Mouse (Mus musculus): ENCODE measurements around the gene Traf1. TPM values are rescaled to one million over a fixed set of nuclear protein-coding genes. Genes with fewer than 3 reads are reported as not detected.

Gene Traf1
- polyA plus RNA-seq, 1 experiment: 2.4 TPM

DNA sequence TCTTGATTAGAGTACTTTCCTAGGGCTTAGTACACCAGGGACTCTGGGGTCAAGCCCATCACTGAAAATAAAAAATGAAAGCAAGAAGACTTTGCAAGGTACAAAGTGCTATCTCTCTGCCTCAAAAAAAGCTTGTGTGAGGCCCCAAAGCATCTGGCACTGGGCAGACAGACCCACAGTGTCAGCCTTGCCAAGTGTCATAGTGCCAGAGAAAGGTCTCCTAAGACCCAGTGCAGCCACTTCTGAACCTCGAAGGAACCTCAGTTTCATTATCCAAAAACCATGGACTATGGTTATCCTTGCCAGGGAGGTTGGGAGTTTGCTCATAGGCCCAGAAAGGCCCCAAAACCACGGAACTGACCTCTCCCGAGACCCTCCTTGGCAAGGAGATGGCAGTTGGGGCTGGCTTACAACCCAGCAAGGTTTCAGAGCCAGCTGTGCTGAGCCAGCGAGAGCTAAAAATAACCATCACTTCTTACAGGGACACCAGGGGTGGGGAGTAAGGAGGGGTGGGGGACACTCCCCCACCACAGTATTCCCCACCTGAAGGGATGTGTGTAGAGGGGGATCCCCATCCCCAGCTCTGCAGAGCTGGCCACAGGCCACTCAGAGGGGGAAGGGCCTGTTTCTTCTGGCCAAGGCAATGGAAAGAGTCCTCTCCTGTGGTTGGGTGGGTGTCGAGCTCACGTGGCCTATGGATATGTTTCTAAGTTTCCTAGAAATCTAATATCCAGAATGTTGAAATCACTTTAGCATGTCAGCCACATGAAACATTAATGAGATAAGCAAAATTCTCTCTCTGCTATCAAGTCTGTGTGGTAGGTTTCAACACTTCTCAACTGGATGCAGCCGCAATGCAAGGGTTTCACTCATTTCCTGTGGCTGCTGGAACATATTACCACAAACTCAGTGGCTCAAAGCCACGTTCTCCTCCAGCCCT is 23.0 kb downstream of the Traf1 start:
- DNase-seq (ENCODE audit: low read depth): no peak
- TF ChIP-seq POLR2A (IDR thresholded peaks at IDR 0.05; ENCODE audit: borderline replicate concordance, extremely low read depth, insufficient read depth, insufficient read length, poor library complexity, severe bottlenecking) (no peak), CTCF (IDR thresholded peaks at IDR 0.05; ENCODE audit: borderline replicate concordance, extremely low read depth, insufficient read depth, insufficient read length) (no peak)

DNA sequence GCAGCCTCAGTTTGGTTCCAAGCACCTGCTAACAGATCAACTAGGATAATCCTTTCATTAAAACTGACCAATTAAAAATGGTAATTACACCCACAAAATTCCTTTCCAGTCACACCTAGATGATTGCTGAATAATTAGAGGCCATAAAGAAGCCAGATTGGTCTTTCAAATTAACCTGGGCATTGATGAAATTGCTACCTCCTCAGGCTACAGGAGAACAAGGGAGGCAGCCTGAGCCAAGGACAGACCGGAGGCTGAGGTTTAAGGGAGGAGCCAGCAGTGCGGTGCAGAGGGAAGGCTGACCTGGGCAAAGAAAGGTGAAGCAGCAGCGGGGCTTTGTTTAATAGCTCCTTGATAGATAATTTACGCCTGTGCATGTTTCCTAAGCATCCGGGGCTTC is 24.1 kb downstream of the Traf1 start:
- no peak for DNase-seq (ENCODE audit: low read depth)
- TF ChIP-seq POLR2A (IDR thresholded peaks at IDR 0.05; ENCODE audit: borderline replicate concordance, extremely low read depth, insufficient read depth, insufficient read length, poor library complexity, severe bottlenecking): no peak
- TF ChIP-seq CTCF (IDR thresholded peaks at IDR 0.05; ENCODE audit: borderline replicate concordance, extremely low read depth, insufficient read depth, insufficient read length): no peak

DNA sequence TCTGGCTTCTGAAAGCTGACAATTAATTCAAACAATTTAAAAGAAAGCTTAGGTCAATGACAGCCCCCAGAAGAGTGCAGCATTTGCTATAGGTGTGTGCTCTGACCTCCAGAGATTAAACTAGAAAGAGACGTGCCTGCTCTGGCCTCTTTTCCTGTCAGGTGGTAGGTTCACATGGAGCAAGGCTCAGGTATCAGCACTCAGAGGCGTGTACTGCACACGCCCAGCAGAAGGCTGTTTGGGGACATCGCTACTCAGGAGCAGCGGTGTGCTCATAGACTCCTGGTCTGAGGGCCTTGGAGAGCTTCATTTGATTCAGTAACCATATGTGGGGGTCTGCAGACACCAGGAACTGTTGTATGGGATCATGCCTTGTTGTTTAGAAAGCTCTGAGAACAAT is 34.3 kb downstream of the Traf1 start:
- no peak for DNase-seq (ENCODE audit: low read depth)
- TF ChIP-seq POLR2A (IDR thresholded peaks at IDR 0.05; ENCODE audit: borderline replicate concordance, extremely low read depth, insufficient read depth, insufficient read length, poor library complexity, severe bottlenecking) (no peak), CTCF (IDR thresholded peaks at IDR 0.05; ENCODE audit: borderline replicate concordance, extremely low read depth, insufficient read depth, insufficient read length) (no peak)

DNA sequence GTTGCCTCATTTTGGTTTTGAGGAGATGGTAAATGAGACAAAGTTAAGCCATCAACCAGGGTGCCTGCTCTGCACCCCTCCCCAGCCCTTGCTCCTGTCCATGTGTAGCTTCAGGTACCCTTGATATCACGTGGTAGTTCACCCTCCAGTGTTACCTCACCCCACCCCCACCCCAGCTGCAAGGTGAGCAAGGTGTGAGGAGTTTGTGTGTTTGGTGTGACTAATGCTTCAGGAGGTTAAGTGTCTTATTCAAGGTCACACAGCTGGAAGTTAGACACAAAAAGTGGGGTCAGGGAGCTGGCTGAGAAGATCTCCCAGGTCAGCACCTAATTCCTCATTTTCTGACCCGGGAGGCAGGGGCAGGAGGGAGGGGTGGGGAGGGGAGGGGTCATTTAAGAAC is 38.8 kb downstream of the Traf1 start:
- no peak for DNase-seq (ENCODE audit: low read depth)
- TF ChIP-seq POLR2A (IDR thresholded peaks at IDR 0.05; ENCODE audit: borderline replicate concordance, extremely low read depth, insufficient read depth, insufficient read length, poor library complexity, severe bottlenecking): no peak
- TF ChIP-seq CTCF (IDR thresholded peaks at IDR 0.05; ENCODE audit: borderline replicate concordance, extremely low read depth, insufficient read depth, insufficient read length): no peak

DNA sequence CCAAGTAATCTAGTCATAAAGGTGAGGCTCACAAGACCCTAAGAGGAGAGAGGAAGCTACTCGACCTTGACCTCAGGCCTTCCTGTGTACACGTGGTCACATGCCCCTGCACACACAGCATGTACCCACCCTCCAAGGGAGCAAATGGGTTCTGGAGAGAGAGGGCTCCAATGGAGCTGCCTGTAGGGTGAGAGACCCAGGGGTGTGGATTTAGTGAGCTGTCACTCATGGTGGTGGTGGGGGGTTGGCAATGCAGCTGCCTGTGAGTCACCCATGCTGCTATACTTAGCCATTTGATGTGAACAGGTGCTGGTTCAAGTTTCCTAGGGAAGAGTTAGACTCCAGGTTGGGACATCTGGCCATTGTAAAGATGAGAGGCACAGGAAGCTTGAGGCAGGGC is 41.4 kb downstream of the Traf1 start:
- DNase-seq (ENCODE audit: low read depth): no peak
- TF ChIP-seq POLR2A (IDR thresholded peaks at IDR 0.05; ENCODE audit: borderline replicate concordance, extremely low read depth, insufficient read depth, insufficient read length, poor library complexity, severe bottlenecking) (no peak), CTCF (IDR thresholded peaks at IDR 0.05; ENCODE audit: borderline replicate concordance, extremely low read depth, insufficient read depth, insufficient read length) (no peak)

DNA sequence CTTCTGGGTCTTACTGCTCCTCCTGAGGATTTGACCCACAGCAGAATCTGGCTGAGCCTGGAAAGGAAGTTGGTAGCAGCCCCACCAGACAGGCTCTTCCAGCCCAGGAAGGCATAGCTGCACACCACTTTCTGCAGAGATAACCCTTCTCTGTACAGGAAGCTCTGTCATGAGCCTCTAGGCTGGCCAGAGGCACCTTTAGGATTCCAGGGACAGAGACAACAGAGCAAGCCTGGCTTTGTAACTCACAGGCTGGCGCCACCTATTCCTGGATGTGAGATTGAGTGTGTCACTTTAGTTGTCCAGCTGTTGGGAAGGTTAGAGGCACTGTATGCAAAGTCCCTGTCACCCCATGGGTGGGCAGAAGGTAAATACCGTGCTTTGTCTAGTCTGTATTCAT is 46.5 kb downstream of the Traf1 start:
- TF ChIP-seq CTCF (IDR thresholded peaks at IDR 0.05; ENCODE audit: borderline replicate concordance, extremely low read depth, insufficient read depth, insufficient read length) (no peak), POLR2A (IDR thresholded peaks at IDR 0.05; ENCODE audit: borderline replicate concordance, extremely low read depth, insufficient read depth, insufficient read length, poor library complexity, severe bottlenecking) (no peak)
- DNase-seq (ENCODE audit: low read depth): no peak

DNA sequence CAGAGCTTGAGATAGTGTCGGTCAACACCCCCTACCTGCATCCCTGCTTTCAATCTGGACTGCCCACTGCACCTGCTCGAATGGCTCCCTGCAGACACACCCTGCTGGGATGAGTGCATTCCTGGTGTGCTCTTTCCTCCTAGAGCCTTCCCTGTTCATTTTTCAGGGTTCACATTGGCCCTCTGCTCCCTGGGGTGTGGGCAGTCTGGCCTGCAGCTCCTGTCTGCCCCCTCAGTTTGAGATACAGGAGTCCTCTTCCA is 46.8 kb downstream of the Traf1 start:
- TF ChIP-seq POLR2A (IDR thresholded peaks at IDR 0.05; ENCODE audit: borderline replicate concordance, extremely low read depth, insufficient read depth, insufficient read length, poor library complexity, severe bottlenecking) (no peak), CTCF (IDR thresholded peaks at IDR 0.05; ENCODE audit: borderline replicate concordance, extremely low read depth, insufficient read depth, insufficient read length) (no peak)
- no peak for DNase-seq (ENCODE audit: low read depth)

DNA sequence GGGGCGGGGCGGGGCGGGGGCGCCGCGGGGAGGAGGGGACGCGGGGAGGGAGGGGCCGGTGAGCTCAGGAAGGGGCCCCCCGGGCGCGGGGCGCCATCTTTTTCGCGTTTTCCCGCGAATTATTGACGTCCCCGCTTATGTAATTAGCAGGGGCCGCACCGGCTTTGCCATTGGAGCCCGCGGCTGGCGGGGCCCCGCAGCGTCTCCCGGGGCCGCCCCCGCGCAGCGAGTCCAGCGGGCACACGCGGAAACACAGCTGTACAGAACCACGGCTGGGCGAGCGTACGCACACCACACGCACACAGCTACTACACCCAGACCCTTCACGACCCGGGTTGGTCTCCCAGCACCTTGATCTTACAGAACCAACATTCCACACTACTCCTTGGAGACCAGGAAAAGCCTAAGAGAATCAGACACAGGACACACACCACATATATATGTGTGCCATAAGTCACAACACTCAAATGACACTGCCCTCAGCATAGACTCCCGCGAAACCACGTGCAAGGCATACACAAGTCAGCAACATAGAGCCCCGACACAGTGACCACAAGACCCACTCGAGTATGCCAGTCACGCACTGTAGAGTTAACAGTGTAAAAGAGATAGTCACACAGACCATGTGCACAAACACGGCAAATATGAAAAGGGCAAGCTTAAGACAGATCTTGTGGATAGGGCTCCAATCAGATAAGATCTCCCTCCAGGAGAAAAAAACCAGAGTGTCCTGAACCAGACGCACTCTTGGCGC is 47.3 kb downstream of the Traf1 start:
- peak; percentile 47 for DNase-seq (ENCODE audit: low read depth)
- no peak for TF ChIP-seq POLR2A (IDR thresholded peaks at IDR 0.05; ENCODE audit: borderline replicate concordance, extremely low read depth, insufficient read depth, insufficient read length, poor library complexity, severe bottlenecking)
- TF ChIP-seq CTCF (IDR thresholded peaks at IDR 0.05; ENCODE audit: borderline replicate concordance, extremely low read depth, insufficient read depth, insufficient read length): no peak

DNA sequence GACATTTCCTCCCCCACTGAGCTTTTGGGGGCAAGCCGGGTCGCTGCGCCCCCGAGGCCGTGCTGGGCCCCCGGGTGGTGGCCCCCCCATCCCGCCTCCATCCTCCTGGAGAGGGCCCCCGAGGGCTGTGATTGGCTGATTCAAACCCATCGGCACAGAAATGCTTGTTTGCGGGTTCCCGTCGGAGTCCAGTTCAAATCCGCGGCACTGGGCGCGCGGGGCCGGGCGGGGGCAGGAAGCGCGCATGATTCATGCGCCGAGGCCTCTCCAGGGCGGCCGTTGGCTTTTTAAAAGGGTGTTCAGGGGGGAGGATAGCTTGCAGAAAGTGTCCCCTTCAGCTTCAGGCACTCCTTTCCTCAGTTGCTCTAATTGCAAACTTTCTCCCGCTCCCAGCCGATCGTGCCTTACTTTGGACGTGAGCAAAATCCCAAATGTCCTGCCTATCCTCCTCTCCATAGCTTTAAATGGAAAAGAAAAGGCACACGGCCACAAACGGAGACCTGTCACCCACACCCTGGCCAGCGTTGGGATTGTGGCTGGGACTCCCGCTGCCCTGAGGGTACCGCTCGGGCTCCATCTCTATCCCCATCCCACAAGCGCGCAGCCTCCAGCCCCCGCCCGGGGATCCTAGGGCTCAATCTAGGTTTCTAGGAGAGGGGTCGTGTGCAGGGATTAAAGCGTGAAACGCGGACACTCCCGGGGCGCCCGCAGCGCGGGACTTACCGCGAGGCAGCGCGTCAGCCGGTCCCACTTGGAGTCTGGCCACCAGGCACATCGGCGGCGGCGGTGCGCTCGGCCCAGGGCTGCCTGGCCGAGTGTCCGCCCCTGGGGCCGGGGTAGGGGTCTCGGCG is 48.1 kb downstream of the Traf1 start, which contains the start of gene Phf19:
TSS of gene Phf19 (minus strand) at position 809 of the 851 bp plus-strand sequence.
- peak; percentile 49 for DNase-seq (ENCODE audit: low read depth)
- TF ChIP-seq POLR2A (IDR thresholded peaks at IDR 0.05; ENCODE audit: borderline replicate concordance, extremely low read depth, insufficient read depth, insufficient read length, poor library complexity, severe bottlenecking) (no peak), CTCF (IDR thresholded peaks at IDR 0.05; ENCODE audit: borderline replicate concordance, extremely low read depth, insufficient read depth, insufficient read length) (no peak)

DNA sequence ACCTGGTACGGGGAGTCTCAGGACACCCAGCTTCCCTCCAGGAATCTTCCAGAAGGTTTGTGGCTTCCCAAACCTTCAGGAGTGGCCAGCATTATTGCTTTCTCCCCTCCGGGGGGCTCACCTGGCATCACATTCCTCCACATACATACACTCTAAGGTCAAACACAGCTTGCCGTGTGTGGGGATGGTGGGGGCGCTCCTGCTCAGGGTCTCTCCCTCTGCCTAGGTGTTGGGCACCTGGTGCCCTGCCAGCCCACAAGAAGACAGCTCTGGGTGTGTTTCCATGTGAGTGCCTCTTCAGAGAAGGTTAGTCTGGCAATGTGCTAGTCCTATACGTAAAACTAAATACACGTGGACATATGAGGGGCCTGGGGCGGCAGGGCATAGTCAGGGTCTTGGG is 49.0 kb downstream of the Traf1 start:
- no peak for DNase-seq (ENCODE audit: low read depth)
- TF ChIP-seq POLR2A (IDR thresholded peaks at IDR 0.05; ENCODE audit: borderline replicate concordance, extremely low read depth, insufficient read depth, insufficient read length, poor library complexity, severe bottlenecking) (no peak), CTCF (IDR thresholded peaks at IDR 0.05; ENCODE audit: borderline replicate concordance, extremely low read depth, insufficient read depth, insufficient read length) (no peak)

DNA sequence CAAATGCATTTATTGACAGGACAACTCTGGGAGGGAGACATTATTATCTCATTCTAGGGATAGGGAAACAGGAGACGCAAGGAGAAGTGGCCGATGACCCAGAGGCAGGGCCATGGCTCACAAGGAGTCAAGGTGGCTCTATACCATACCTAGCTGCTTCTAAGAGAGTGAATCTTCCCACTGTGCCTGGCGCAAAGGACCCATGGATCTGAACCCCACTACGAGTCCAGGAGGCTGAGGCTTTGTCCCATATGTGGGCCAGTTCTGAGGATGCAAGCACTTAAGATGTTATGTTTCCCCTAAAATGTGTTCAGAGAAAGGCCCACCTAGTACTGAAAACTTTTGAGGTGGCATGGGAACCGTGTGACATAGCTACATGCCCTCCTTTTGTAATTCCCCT is 49.7 kb downstream of the Traf1 start:
- no peak for DNase-seq (ENCODE audit: low read depth)
- TF ChIP-seq CTCF (IDR thresholded peaks at IDR 0.05; ENCODE audit: borderline replicate concordance, extremely low read depth, insufficient read depth, insufficient read length) (no peak), POLR2A (IDR thresholded peaks at IDR 0.05; ENCODE audit: borderline replicate concordance, extremely low read depth, insufficient read depth, insufficient read length, poor library complexity, severe bottlenecking) (no peak)

All from brain, embryonic 14.5 days (tissue).